Mouse (Mus musculus) C2C12 (cell line): ENCODE measurements around the gene Dglucy.

Source experiments
- CEBPB ChIP-seq: IDR thresholded peaks from one replicate; pipeline ENCODE4 v1.6.1; 2011; ENCODE audit warnings: low read depth, mild to moderate bottlenecking, control low read depth, moderate library complexity
- CTCF ChIP-seq: IDR thresholded peaks from one replicate; pipeline ENCODE4 v1.5.1; 2011; ENCODE audit not compliant: control insufficient read depth, insufficient read depth, insufficient read length
- FOSL1 ChIP-seq: IDR thresholded peaks from one replicate; pipeline ENCODE4 v1.8.0; 2011; ENCODE audit warnings: mild to moderate bottlenecking, low read length; ENCODE audit not compliant: poor library complexity, insufficient read depth, severe bottlenecking
- MAX ChIP-seq: IDR thresholded peaks from one replicate; pipeline ENCODE4 v1.6.1; 2011; ENCODE audit warnings: mild to moderate bottlenecking, control low read depth
- MYOD1 ChIP-seq: IDR thresholded peaks from one replicate; pipeline ENCODE4 v1.6.1; 2011; ENCODE audit warnings: low read depth; ENCODE audit not compliant: control insufficient read depth, insufficient read length
- MYOG ChIP-seq: IDR thresholded peaks from one replicate; pipeline ENCODE4 v1.6.1; 2011; ENCODE audit not compliant: control insufficient read depth, insufficient read length; ENCODE audit errors: extremely low read depth
- USF1 ChIP-seq: IDR thresholded peaks from one replicate; pipeline ENCODE4 v1.6.1; 2011; ENCODE audit warnings: low read depth, mild to moderate bottlenecking, control low read depth, moderate library complexity

GRCm38 (mm10) chr12:100774756-100775155 lies 4.1 kb upstream of the Dglucy start:
- no peak for TF ChIP-seq USF1
- no peak for TF ChIP-seq CTCF
- no peak for TF ChIP-seq MAX
- no peak for TF ChIP-seq CEBPB
- TF ChIP-seq MYOD1 = no peak
- no peak for TF ChIP-seq MYOG
- no peak for TF ChIP-seq FOSL1
